Mouse (Mus musculus): ENCODE data around the gene Cdca8.

- no peak for TF ChIP-seq CHD2 (IDR thresholded peaks at IDR 0.05; ENCODE audit: low read length)
- no peak for TF ChIP-seq POLR2A (IDR thresholded peaks at IDR 0.05; ENCODE audit: low read depth, low read length)
- no peak for TF ChIP-seq TBP (conservative IDR thresholded peaks at IDR 0.05; ENCODE audit: low read depth, low read length)
- TF ChIP-seq KAT2A (IDR thresholded peaks at IDR 0.05; ENCODE audit: insufficient replicate concordance, low read length), result no peak
- no peak for TF ChIP-seq HCFC1 (IDR thresholded peaks at IDR 0.05; ENCODE audit: low read depth, low read length)
- no peak for TF ChIP-seq NELFE (IDR thresholded peaks at IDR 0.05; ENCODE audit: low read depth, low read length)
- TF ChIP-seq TCF12 (IDR thresholded peaks at IDR 0.05; ENCODE audit: low read depth, low read length), result no peak
Measured at GRCm38 (mm10) chr4:124983893-124984526, 44.9 kb upstream of the Cdca8 start.

Measured in CH12.LX (cell line).